Mouse (Mus musculus): Measurements from ENCODE around the gene Tspyl3.

DNA sequence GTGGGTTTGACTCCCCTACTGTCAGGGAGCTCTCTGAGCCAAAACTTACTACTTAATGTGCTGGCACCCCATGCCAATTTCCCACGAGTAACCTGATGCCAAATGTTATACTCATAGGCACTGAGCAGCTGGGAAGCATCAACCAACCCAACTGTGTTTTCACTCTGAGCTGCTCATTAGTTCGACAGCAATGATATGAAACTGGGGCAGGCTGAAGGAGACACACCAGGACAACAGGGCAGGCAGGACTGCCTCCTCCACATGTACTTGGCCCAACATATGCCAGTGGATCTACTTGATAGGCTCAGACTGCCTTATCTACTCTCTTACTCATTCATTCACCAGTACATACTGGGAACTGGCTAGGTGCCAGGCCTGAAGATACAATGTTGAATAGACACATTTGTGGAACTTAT lies 39.1 kb downstream of the Tspyl3 start:
- no peak for TF ChIP-seq EP300 (IDR thresholded peaks at IDR 0.05; ENCODE audit: insufficient read depth, low read depth, low read length)
- no peak for TF ChIP-seq CTCF (IDR thresholded peaks at IDR 0.05; ENCODE audit: low read depth, low read length)
- TF ChIP-seq POLR2A (IDR thresholded peaks at IDR 0.05; ENCODE audit: insufficient read depth, low read length), result no peak
